Mouse (Mus musculus) CD4-positive helper T cell, adult 2 months (primary cell): ENCODE measurements around the gene Olfr419.

Experiments
- DNase-seq: peaks from one replicate; pipeline ENCODE4 v3.0.0-alpha.2; 2012; ENCODE audit warnings: low read depth, missing footprints, low spot score

Gene Olfr419

DNA sequence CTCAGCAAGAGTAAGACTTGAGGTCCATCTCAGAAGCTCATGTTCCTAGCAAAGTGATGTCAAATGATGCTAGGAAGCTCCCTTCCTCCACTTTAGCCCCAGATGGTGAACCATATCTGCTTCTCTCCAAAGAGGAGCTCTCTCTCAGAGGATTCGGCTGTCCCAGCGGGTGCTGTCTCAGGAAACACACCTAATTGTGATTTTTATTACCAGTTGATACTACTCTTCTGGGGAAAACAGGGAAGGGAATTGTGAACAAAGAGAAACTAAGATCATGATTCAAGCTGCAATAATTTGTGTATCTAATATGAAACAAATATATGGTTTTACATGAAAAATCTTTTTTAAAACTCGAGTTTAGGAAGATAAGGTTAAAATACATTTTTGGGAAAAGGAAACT, at the start of gene Olfr419:
Olfr419 (minus strand) TSS at position 101 of the 400 bp plus-strand sequence.
- no peak for DNase-seq

DNA sequence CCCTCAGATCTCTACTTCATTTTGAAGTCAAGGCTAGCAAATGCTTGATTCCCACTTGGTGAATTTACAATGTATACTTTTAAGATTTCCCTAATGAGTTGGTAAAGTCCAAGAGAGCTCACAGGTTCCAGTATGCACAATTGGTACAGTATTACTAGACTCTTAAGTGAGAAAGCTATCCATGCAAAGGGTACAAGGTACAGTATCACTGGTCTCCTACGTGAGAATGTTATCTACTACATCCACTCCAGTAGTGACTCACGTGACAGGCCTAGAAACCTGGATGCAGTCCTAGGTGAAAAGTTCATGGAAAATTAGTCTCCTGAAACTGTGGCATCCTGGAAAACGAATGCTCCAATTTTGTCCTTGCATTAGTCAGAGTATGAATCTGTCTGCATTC, 18.8 kb upstream of the Olfr419 start:
- DNase-seq, result no peak

DNA sequence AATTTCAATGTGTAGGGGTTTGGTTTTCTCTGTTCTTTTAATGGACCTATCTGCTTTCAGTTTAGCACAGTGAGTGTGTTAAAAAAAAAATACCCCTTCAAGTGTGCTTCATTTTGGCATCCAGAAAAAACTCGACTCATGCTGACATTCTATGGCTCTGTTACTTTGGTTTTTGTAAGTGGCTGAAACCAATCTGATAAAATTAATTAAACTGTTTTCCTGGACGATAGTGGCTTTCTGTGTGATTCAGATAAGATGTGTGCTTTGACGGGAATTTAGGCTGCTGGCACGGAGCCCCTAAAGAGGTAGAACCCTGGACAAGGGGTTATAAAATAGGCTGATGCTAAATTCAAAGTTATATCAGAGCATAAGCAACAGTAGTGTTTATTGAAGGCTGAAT, 17.3 kb upstream of the Olfr419 start:
- no peak for DNase-seq

DNA sequence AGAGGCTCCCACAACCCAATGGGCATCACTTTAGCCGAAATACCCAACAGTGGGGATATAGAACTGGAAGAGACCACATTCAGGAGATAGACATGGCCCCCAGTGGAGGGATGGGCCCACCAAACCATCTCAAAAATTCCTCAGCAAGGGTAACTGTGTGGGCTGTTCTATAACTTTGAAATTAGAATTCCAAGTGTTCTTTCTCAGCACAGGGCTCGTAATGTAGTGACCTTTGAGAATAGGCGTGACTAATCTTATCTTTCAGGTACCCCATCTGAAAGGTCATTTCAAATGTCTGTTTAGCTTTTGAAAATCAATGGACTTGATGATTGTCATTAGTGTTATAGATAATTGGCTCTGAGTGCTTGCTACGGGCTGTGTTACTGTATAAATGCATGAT, 16.0 kb upstream of the Olfr419 start:
- no peak for DNase-seq

DNA sequence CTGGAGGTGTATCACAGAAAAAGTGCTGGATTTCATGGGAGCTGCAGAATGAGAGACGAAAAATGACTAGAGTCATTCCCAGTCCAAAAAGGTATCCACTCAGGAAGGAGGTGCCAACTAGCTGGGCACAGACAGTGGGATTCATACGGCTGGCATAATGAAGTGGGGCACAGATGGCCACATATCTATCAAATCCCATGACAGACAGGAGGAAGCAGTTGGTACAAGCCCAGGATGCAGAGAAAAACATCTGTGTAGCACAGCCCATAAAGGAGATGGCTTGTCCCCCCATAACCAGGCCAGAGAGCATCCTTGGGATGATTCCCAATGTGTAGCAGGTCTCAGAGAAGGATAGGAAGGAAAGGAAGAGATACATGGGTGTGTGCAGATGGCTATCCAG, 1.5 kb downstream of the Olfr419 start:
- no peak for DNase-seq

DNA sequence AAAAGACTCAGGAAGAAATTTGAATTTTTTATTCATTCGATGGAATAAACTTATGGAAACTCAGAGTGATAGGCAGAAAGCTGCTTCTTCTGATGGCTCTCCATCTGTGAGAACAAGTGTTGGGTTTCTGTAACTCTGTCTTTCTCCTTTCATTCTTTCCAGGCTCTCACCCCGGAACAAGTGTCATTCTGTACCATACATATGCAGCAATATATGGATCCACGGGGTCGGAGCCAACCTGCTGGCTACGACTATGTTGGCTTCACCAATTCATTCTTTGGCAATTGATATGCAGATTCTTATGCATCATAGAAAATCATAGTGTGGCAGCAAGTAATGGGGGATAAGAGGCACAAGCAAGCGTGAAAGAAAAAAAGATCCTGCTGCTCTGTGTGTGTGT, 4.7 kb downstream of the Olfr419 start:
- DNase-seq, result no peak

DNA sequence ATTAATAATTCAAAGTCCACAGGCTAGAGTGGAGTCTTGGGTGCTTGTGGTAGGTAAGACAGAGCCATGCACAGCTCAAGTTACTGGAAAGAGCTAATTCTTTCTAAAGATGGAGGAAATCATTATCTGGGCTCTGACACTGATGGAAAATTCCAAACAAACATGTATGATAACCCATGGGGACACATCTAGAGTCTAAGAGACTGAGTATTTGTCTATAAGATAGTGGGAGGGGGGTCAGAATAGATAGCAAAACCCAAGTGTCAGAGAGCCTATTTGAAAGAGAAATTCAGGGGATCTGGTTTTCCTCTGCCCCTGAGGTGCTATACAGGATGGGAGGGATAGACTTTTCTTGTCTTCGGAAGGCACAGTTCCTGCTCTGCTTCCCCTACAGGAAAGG, 5.8 kb downstream of the Olfr419 start:
- DNase-seq, result no peak

DNA sequence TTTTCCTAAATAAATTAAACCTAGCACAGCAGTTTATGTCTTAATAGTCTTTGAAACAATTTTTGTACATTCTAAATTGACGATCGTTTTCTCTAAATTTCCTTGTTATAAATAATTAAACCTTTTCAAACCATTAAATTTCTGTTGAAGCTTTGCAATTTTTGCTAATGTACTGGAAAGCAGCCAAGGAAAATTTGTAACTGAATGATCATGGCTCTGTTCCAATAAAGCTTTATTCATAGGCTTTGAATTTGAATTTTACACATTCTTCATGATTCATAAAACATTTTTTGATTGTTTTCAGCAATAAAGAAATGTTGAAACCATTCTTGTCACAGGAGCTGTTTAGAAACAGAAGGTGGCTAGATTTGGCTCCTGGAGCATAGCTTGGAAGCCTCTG, 7.2 kb downstream of the Olfr419 start:
- DNase-seq, result no peak

DNA sequence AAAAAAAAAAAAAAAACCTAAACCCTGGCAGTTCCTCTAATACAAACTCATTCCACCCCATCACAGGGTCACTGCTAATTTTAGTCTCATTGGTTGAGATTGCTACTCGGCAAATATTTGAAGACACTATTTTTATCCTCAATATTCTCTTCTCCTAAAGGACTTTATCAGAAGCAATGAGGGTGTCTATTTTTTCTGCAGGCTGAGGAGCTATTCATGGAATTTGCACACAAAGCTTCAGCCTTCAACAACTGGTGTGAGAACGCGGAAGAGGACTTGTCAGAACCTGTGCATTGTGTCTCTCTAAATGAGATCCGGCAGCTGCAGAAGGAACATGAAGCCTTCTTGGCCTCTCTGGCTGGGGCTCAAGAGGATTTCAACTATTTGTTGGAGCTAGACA, 11.9 kb downstream of the Olfr419 start:
- DNase-seq, result no peak

DNA sequence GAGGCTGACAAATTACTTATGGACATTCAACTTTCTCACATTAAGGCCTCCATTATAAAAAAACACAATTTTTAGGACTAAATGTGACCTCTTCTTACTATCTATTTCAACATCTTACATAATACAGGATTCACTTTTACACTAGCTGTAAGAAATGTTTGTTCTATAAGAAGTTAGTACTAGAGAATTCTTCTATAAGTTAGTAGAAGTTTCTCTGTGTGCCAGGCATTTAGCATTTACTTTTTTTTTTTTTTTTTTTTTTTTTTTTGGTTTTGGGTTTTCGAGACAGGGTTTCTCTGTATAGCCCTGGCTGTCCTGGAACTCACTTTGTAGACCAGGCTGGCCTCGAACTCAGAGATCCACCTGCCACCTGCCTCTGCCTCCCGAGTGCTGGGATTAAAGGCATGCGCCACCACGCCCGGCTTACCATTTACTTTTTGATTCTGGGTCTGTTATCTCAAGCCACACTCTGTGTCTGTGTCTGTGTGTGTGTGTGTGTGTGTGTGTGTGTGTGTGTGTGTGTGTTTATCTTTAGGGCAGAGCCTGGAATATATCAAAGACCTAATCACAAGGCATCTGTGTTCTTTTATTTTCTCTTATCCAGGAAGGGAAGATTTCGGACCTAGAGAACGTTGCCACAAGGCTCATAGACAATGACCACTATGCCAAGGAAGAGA, 35.2 kb downstream of the Olfr419 start:
- no peak for DNase-seq

DNA sequence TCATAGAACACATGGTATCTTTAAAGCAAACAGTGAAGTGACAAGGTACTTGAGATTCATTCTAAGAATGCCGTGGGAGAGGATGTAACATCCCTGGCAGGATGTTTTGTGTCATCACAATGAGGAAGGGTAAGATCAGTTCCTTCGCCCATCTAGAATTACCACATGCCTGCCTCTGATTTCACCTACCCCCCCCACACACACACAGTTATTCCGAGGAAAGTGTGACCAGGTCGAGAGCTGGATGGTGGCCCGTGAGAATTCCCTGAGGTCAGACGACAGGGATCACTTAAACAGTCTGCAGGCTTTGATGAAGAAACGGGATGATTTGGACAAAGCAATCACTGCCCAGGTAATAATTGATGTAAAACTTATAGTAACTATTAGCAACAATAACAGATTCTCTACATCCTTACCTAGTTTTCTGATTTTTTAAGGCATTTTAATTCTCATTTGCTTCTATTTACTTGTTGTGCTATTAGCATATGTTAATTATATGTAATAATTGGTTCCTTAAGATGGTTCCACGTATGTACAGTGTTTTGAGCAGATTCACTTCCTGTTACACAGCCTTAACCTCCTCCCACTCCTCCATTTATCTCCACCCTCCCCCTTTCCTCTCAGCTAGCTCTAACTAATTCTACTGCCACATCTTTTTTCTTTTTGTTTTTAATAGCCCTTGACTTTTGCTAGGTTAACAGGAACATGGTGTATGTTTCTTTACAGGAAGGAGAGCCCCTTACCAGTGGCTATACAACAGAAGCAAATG, 36.4 kb downstream of the Olfr419 start:
- DNase-seq, result no peak

DNA sequence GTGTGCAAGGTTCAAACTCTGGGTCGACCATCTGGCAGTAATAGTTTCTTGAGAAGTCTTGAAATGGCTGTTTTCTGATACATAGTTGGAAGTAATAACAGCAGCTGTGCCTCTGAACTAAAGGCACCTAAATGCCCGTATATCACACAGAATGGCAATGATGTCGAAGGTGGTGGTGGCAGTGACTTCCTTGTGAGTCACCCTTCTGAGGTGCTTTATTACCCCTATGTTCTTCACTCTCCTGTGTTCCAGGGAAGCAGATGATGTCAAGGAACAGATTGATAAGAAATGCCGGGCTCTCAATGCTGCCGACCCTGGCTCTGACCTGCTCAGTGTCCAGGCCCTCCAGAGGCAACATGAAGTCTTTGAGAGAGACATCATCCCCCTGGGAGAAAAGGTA, 39.6 kb downstream of the Olfr419 start:
- DNase-seq, result no peak

DNA sequence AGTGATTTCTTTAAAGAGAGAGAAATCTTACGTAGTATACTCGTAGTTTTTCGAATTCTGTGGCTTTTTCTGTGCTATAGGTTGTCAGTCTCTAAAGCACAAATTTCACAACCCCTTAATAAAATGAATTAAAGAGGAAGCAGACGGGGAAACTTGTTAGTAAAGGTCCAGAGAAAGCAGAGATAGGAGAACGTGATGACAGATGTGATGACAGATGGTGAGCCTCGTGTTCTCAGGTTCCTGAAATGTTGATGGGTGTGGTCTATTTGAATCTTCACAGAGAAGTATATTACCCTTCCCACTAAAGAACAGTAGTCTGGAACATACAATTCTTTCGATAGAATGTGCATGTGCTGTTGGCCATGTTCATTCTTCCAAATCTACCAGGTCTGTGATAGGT, 47.2 kb downstream of the Olfr419 start:
- DNase-seq, result no peak
